In the genomic region with DNA sequence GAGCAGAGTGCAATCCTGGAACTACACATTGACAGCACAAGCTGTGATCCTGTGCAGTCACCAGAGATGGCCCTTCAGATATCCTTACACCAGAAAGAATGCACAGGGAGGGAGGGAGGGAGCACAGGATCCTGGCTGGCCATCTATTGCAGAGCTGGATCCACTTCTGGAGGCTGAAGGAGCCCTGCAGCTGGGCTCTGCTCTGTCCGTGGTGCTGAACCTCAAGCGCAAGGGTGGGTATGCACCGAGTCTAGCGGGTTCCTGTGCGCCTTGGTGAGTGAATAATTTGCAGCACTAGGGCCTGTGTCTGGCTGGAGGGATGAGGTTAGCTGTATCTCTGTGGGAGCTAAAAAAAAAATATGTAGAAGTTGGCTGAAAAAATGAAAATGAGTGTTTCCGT, we compare ENCODE assay signal across 9 mouse cellular contexts. TPM values are rescaled to one million over a fixed set of nuclear protein-coding genes. Genes with fewer than 3 reads are reported as not detected.
A peak's percentile ranks its signal among the peaks of the same experiment; 100 is the strongest.
DNase-seq lines count a peak whose midpoint lies in the region; ATAC-seq and TF ChIP-seq lines count a peak whose summit lies in the region.
"Had no signal": no experiment of that assay in that cellular context is flagged by ENCODE, and none has a peak within 500 bp of the region (broad histone marks: within the 10 kb centered on the region; RNA-seq: fewer than 3 reads in every experiment).

No protein-coding gene starts in this region.

- H3K9me3 ChIP-seq in forebrain, embryonic 11.5 days (ENCODE audit: control insufficient read depth, low read length): no peaks in the 10 kb centered on the region
- H3K9me3 ChIP-seq in forebrain, postnatal 0 days (ENCODE audit: low read length): no peaks in the 10 kb centered on the region
- no peaks in the 10 kb centered on the region for H3K9me3 ChIP-seq in ES-Bruce4 (replicated peaks; ENCODE audit: control insufficient read depth, insufficient read depth, low read length, poor library complexity, severe bottlenecking)
- no peaks in the 10 kb centered on the region for H3K9me3 ChIP-seq in lung, embryonic 15.5 days
- H3K9me3 ChIP-seq: neural tube, embryonic 12.5 days had no signal

- TF ChIP-seq EP300 in ES-Bruce4 (IDR thresholded peaks at IDR 0.05; ENCODE audit: insufficient read depth, low read depth, low read length): 0 out of 2 replicates have a peak, but pooled peaks have one; percentile 39

- no peak overlapping the region for H3K4me2 ChIP-seq in forebrain, embryonic 11.5 days (ENCODE audit: low read depth, low read length, severe bottlenecking)
- H3K4me2 ChIP-seq in forebrain, postnatal 0 days (ENCODE audit: low read depth): no peak overlapping the region
- H3K4me2 ChIP-seq in lung, embryonic 15.5 days: no peak overlapping the region
- H3K4me2 ChIP-seq: neural tube, embryonic 12.5 days had no signal

- peak; percentile 85 for DNase-seq in forebrain, embryonic 11.5 days (ENCODE audit: low spot score)
- DNase-seq in forebrain, postnatal 0 days: no peak
- peak; percentile 89 for DNase-seq in embryo, embryonic 11 days
- DNase-seq in hindlimb bud, embryonic 11.5 days (ENCODE audit: extremely low spot score, low read depth, low spot score): peak; percentile 53
- DNase-seq in thymus, postnatal 14 days: peak; percentile 60
- no peak for DNase-seq in left cerebral cortex, postnatal 25 days (ENCODE audit: low spot score in 2 of 2)

- TF ChIP-seq POLR2A in ES-Bruce4 (IDR thresholded peaks at IDR 0.05; ENCODE audit: insufficient read depth, low read length): no peak

- intact Hi-C loops in left cerebral cortex, postnatal 25 days (cut with DNase I): no loop called here

- H3K4me3 ChIP-seq in forebrain, embryonic 11.5 days (ENCODE audit: low read depth, low read length): no peak overlapping the region
- H3K4me3 ChIP-seq in forebrain, postnatal 0 days (ENCODE audit: low read depth, low read length): no peak overlapping the region
- no peak overlapping the region for H3K4me3 ChIP-seq in ES-Bruce4 (ENCODE audit: low read depth, low read length)
- H3K4me3 ChIP-seq in lung, embryonic 15.5 days: no peak overlapping the region
- H3K4me3 ChIP-seq: neural tube, embryonic 12.5 days had no signal

- H3K27ac ChIP-seq in forebrain, embryonic 11.5 days (ENCODE audit: low read depth, low read length): no peak overlapping the region
- H3K27ac ChIP-seq in forebrain, postnatal 0 days (ENCODE audit: low read depth, low read length): no peak overlapping the region
- no peak overlapping the region for H3K27ac ChIP-seq in ES-Bruce4 (ENCODE audit: insufficient read depth, low read length)
- no peak overlapping the region for H3K27ac ChIP-seq in lung, embryonic 15.5 days
- H3K27ac ChIP-seq: neural tube, embryonic 12.5 days had no signal

- no peaks in the 10 kb centered on the region for H3K36me3 ChIP-seq in forebrain, embryonic 11.5 days (ENCODE audit: control insufficient read depth, insufficient read depth, low read length)
- no peaks in the 10 kb centered on the region for H3K36me3 ChIP-seq in forebrain, postnatal 0 days (ENCODE audit: insufficient read depth)
- no peaks in the 10 kb centered on the region for H3K36me3 ChIP-seq in ES-Bruce4 (ENCODE audit: control insufficient read depth, insufficient read depth, low read length, poor library complexity, severe bottlenecking)
- H3K36me3 ChIP-seq in lung, embryonic 15.5 days: no peaks in the 10 kb centered on the region
- H3K36me3 ChIP-seq: neural tube, embryonic 12.5 days had no signal

- H3K27me3 ChIP-seq in forebrain, embryonic 11.5 days (ENCODE audit: control insufficient read depth, insufficient read depth, low read length): no peaks in the 10 kb centered on the region
- H3K27me3 ChIP-seq in forebrain, postnatal 0 days (ENCODE audit: insufficient read depth, low read length): no peaks in the 10 kb centered on the region
- H3K27me3 ChIP-seq in ES-Bruce4 (ENCODE audit: control insufficient read depth, insufficient read depth, low read length, poor library complexity, severe bottlenecking): no peaks in the 10 kb centered on the region
- H3K27me3 ChIP-seq in lung, embryonic 15.5 days: no peaks in the 10 kb centered on the region
- H3K27me3 ChIP-seq: neural tube, embryonic 12.5 days had no signal

- TF ChIP-seq CTCF in forebrain, postnatal 0 days (IDR thresholded peaks at IDR 0.05; ENCODE audit: low read depth): no peak
- no peak for TF ChIP-seq CTCF in ES-Bruce4 (IDR thresholded peaks at IDR 0.05; ENCODE audit: low read depth, low read length)

- WGBS in forebrain, embryonic 11.5 days: 12% methylated on average over 6 of the region's 6 CpGs
- 10% methylated on average over 6 of the region's 6 CpGs for WGBS in forebrain, postnatal 0 days
- 9% methylated on average over 6 of the region's 6 CpGs for WGBS in lung, embryonic 15.5 days

- ATAC-seq in forebrain, embryonic 11.5 days (replicated peaks; ENCODE audit: low FRiP score): no peak
- ATAC-seq in forebrain, postnatal 0 days: no peak
- peak; percentile 55; the same call in 1 of the 2 replicates for ATAC-seq in lung, embryonic 15.5 days (ENCODE audit: borderline replicate concordance, extremely low read depth, low FRiP score, low TSS enrichment)

- no peaks in the 10 kb centered on the region for H3K4me1 ChIP-seq in forebrain, embryonic 11.5 days (replicated peaks; ENCODE audit: control insufficient read depth, insufficient read depth, low read length)
- no peaks in the 10 kb centered on the region for H3K4me1 ChIP-seq in forebrain, postnatal 0 days (ENCODE audit: insufficient read depth)
- H3K4me1 ChIP-seq in ES-Bruce4 (ENCODE audit: control insufficient read depth, insufficient read depth, low read length): no peaks in the 10 kb centered on the region
- H3K4me1 ChIP-seq in lung, embryonic 15.5 days: no peaks in the 10 kb centered on the region
- H3K4me1 ChIP-seq: neural tube, embryonic 12.5 days had no signal

- H3K9ac ChIP-seq in forebrain, embryonic 11.5 days (ENCODE audit: low read length): no peak overlapping the region
- no peak overlapping the region for H3K9ac ChIP-seq in forebrain, postnatal 0 days
- no peak overlapping the region for H3K9ac ChIP-seq in ES-Bruce4 (ENCODE audit: low read depth, poor library complexity, severe bottlenecking)
- H3K9ac ChIP-seq in lung, embryonic 15.5 days: no peak overlapping the region
- H3K9ac ChIP-seq: neural tube, embryonic 12.5 days had no signal

RNA-seq across cellular contexts. Expression of a gene that starts 12.4 kb away (rescaled TPM):
- 0.04 TPM in 1 of 2 replicates, not detected in the other for polyA plus RNA-seq in forebrain, embryonic 11.5 days (2014; fragmentation: Nextera tagmentation; extraction: Ambion mirVana)
- total RNA-seq in forebrain, postnatal 0 days (2014; rRNA removed): 0.08 and 0.10 TPM in 2 replicates
- polyA plus RNA-seq in forebrain, postnatal 0 days (2015; fragmentation: Nextera tagmentation; extraction: Ambion mirVana): 0.15 and 0.16 TPM in 2 replicates
- not detected in 2 replicates for polyA plus RNA-seq in ES-Bruce4 (2011; ENCODE audit: insufficient read depth, insufficient read length, low read depth, missing spikeins)
- polyA plus RNA-seq in lung, embryonic 15.5 days (2015; fragmentation: Nextera tagmentation; extraction: Ambion mirVana): 0.04 and 0.09 TPM in 2 replicates
- total RNA-seq in left cerebral cortex, postnatal 25 days (2021): under 1 TPM; 0.09 to 0.11 TPM

Comparison
In these comparisons a context has a peak if more than half of its experiments do, and no peak if none do; other contexts are left out.
1. DNase-seq: peak in forebrain, embryonic 11.5 days (single experiment), embryo, embryonic 11 days (single experiment), hindlimb bud, embryonic 11.5 days (single experiment) and thymus, postnatal 14 days (single experiment); none in forebrain, postnatal 0 days (single experiment) and left cerebral cortex, postnatal 25 days (0 of 2).